Mouse (Mus musculus): ENCODE measurements around the gene Trnp1.

DNA sequence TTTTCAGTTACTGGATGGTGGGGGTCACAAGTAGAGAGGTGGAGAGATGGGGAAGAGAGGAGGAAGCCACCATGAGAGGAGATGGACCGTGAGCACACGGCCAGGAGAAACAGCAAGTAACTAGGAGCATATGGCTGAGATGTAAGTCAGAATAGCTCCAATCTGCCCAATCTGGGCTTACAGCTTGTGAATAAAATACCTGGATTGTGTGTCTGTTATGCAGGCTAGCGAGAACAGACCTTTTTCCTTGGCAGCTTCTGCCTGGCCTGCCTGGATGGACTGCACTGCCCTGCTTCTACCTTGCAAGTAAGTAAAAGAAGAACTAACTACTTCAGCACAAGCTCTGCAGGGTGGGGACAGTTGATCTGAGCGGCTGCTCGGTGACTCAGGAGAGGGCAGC, 12.7 kb upstream of the Trnp1 start:
- TF ChIP-seq CTCF (IDR thresholded peaks at IDR 0.05; ENCODE audit: low read depth, low read length) (no peak), POLR2A (IDR thresholded peaks at IDR 0.05; ENCODE audit: borderline replicate concordance, low read depth, low read length) (no peak)
